Mouse (Mus musculus) kidney, postnatal 10 days (tissue): ENCODE data around the gene Trmt2a.
"Not testable (repeated sequence)": the region's sequence is repeated elsewhere in the genome, so short reads cannot be mapped to it uniquely, and the experiment has no call there.

Source experiments
- DNase-seq: peaks from one replicate; pipeline ENCODE4 v3.0.0; 2021; ENCODE audit warnings: mixed read lengths

Trmt2a gene

GRCm38 (mm10) chr16:18289614-18290013 is 41.1 kb downstream of the Trmt2a start:
- DNase-seq, result not testable (repeated sequence)
